Mouse (Mus musculus) ES-Bruce4 (cell line): ENCODE results near the gene Chic2.

Experiments
- CTCF ChIP-seq: IDR thresholded peaks from one replicate; pipeline ENCODE4 v1.8.1; 2011; ENCODE audit warnings: low read depth, low read length
- EP300 ChIP-seq: IDR thresholded peaks from 2 replicates; pipeline ENCODE4 v1.6.1; 2011; ENCODE audit warnings: low read depth, low read length; ENCODE audit not compliant: insufficient read depth
- POLR2A ChIP-seq: IDR thresholded peaks from one replicate; pipeline ENCODE4 v1.8.1; 2011; ENCODE audit warnings: low read length; ENCODE audit not compliant: insufficient read depth

DNA sequence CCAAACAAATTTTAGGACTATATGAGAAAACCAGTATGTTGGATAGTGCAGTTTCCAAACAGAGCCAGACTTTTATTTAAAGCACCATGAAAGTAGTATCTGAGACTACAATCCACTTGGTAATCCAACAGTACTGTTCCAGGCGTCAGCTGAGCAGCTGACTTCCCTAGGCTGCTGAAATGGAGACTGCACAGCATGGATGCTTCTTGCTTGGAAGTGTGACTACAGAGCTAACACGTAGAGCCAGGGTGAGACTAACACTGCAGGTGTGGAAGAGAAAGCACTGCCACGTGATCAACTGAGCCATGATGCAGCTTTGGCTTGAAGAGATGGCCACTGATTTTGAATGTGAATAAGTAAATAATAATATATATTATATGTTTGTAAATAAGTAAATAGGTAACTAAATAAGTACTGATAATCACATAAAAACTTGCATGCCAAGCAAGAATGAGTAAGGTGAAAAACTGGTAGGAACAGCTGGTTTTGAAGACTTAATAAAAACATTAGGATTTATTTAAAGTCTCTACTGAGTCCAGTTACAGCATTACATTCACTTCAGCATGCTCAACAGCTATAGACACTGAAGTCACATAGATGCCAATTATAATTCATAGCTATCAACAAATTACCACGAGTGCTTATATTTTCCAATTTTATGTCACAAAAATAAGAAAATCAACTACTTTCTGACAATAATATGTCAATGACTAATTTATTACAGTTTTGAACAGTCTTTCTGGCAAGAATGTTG, 32.4 kb downstream of the Chic2 start:
- TF ChIP-seq CTCF (no peak), EP300 (no peak), POLR2A (no peak)
